Mouse (Mus musculus) small intestine, adult 2 months (tissue): ENCODE measurements at regions not wholly inside any gene's neighbourhood (a gene's known extent, or its start where the extent isn't known, plus 50 kb on each side); places are given as distances from the start of the nearest gene placed in this dataset.

ENCODE experiments used
- H3K27ac ChIP-seq: fragments of 200-500 bp; 2 replicates; pipeline ENCODE4 v1.5.1; 2012; ENCODE audit warnings: low read depth, low read length, control low read depth, inconsistent platforms; ENCODE audit not compliant: insufficient read depth
- H3K27me3 ChIP-seq: fragments of 200-500 bp; 2 replicates; pipeline ENCODE4 v1.6.1; 2012; ENCODE audit warnings: mild to moderate bottlenecking, moderate library complexity, low read length, inconsistent platforms; ENCODE audit not compliant: control insufficient read depth, insufficient read depth
- H3K36me3 ChIP-seq: fragments of 200-500 bp; 2 replicates; pipeline ENCODE4 v1.6.1; 2012; ENCODE audit warnings: mild to moderate bottlenecking, low read length, control low read depth, inconsistent platforms; ENCODE audit not compliant: control insufficient read depth, insufficient read depth
- H3K4me1 ChIP-seq: fragments of 200-500 bp; 2 replicates; pipeline ENCODE4 v1.6.1; 2012; ENCODE audit warnings: low read length, inconsistent platforms, mixed read lengths; ENCODE audit not compliant: control insufficient read depth, insufficient read depth, insufficient read length
- H3K4me3 ChIP-seq: fragments of 200-500 bp; 2 replicates; pipeline ENCODE4 v1.5.1; 2012; ENCODE audit warnings: low read depth, mild to moderate bottlenecking, control low read depth, inconsistent platforms, low read length, moderate library complexity
- CTCF ChIP-seq: fragments of 200-500 bp; IDR thresholded peaks from 2 replicates; pipeline ENCODE4 v1.5.1; 2012; ENCODE audit warnings: low read depth, mild to moderate bottlenecking, control low read depth, inconsistent platforms, low read length, moderate library complexity, mixed read lengths; ENCODE audit not compliant: insufficient replicate concordance, insufficient read length; ENCODE audit errors: extremely low read depth
- POLR2A ChIP-seq: fragments of 200-500 bp; IDR thresholded peaks from 2 replicates; pipeline ENCODE4 v1.6.1; 2012; ENCODE audit warnings: low read depth, mild to moderate bottlenecking, control low read depth, inconsistent platforms, low read length, moderate library complexity
- WGBS: fragments of 180-500 bp; shearing (Covaris S2); methylation state at CpG from one replicate; pipeline ENCODE4 v1.1.7; 2018; 5-methylcytosine and 5-hydroxymethylcytosine counted together

DNA sequence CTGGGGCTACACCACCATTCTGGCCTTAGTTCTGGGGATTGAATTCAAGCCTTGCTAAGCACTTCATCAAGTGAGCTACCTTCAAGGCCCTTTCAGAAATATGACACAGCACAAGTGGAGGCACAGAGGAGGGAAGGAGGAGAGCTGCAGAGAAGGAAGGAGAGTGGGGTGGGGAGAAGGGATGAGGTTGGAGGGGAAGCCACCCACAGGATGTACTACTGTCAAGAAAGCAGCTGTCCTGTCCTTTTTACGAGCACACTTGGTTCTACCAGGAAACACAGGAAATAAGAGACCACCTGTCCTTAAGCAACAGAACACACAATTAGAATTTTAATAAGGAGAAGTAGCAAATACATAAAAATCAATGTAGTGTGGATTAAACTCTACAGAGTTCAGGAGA lies 210.5 kb upstream of the Mkln1 start:
- TF ChIP-seq POLR2A: no peak
- no peak for TF ChIP-seq CTCF
- Histone ChIP-seq H3K27me3 (no peaks in the 10 kb centered on the region), H3K4me1 (peaks cover 14% of the 10 kb centered on the region; the same call in 1 of the 2 replicates), H3K27ac (no peak overlapping the region), H3K4me3 (no peak overlapping the region), H3K36me3 (no peaks in the 10 kb centered on the region)
- WGBS: 65% methylated on average over 1 of the region's 1 CpGs

DNA sequence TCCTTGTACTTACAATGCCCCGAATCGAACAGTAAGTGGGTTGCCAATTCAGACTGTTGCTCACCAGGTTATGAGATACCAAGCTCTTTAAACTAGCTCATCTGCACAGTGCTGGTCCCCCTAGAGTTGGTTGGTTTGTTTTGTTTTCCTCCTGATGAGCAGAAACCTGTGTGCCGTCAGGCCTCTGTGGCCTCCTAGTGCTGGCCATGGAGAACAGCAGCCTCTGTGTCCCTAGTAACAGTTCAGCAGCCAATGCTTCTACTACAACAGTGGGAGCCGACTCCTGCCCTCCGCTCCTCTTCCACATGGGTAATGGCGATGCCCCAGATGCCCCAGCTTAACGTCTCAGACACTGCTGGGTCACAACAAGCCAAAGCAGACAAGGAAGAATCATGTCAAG lies 209.5 kb upstream of the Mkln1 start:
- TF ChIP-seq POLR2A (no peak), CTCF (peak; percentile 64; the same call in 1 of the 2 replicates)
- Histone ChIP-seq H3K27ac (no peak overlapping the region), H3K4me3 (no peak overlapping the region), H3K36me3 (no peaks in the 10 kb centered on the region), H3K4me1 (peaks cover 14% of the 10 kb centered on the region; the same call in 1 of the 2 replicates), H3K27me3 (no peaks in the 10 kb centered on the region)
- 48% methylated on average over 7 of the region's 7 CpGs for WGBS

DNA sequence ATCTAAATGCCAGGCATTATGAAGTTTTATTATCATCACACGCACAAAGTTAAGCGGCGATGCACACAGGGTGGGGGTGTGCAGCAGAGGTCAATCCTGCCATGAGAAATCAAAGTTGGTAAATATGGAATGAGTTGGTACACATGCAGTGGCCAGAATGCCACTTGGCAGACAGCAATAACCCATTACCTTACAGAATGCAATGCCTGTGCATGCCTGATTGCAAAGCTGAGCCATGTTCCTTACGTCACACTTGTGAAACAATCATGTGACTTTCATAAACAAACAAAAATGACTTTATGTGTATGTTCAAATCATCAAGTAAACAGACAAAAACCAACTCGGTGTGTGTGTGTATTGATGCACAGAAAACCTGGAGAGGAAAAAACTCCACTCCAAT lies 208.5 kb upstream of the Mkln1 start:
- 31% methylated on average over 5 of the region's 5 CpGs for WGBS
- no peak overlapping the region for H3K4me3 ChIP-seq
- H3K27ac ChIP-seq: no peak overlapping the region
- peaks cover 14% of the 10 kb centered on the region; the same call in 1 of the 2 replicates for H3K4me1 ChIP-seq
- H3K36me3 ChIP-seq: no peaks in the 10 kb centered on the region
- no peaks in the 10 kb centered on the region for H3K27me3 ChIP-seq
- TF ChIP-seq POLR2A (no peak), CTCF (no peak)

DNA sequence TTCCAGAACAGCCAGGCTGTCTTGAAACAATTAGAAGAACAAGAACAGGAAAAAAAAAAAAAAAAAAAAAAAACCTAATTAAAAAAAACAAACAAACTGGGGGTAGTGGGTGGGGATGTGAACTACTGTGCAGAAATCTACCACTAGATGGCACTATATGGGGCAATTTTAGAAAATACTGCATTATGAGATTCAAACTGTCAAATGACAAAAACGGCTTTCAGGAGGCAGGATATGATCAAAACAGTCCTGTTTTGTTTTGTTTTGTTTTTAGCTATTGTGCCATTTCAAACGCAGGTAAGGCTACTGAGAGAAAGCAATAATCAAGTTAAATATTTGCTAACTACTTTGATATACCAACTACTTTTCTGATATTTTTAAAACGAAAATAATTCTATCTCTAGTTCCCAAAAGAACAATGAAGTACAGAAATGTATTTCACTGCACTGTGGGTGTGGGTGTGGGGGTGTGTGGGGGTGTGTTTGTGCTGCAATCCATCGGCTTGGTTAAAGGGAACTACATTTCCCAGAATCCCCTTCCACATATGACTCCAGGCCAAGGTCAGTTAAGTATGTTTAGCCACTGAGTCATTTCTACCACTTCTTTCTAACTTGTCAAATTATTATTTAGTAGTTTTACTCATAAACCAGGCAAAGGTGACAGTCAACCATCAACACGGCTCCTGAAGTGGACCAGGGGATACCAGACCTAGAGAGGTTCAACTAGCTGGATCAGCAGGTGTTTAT lies 207.7 kb upstream of the Mkln1 start:
- Histone ChIP-seq H3K4me3 (no peak overlapping the region), H3K4me1 (peaks cover 14% of the 10 kb centered on the region; the same call in 1 of the 2 replicates), H3K27ac (no peak overlapping the region), H3K27me3 (no peaks in the 10 kb centered on the region), H3K36me3 (no peaks in the 10 kb centered on the region)
- no peak for TF ChIP-seq POLR2A
- peak; percentile 23; the same call in 1 of the 2 replicates for TF ChIP-seq CTCF
- WGBS: 29% methylated on average over 5 of the region's 5 CpGs

DNA sequence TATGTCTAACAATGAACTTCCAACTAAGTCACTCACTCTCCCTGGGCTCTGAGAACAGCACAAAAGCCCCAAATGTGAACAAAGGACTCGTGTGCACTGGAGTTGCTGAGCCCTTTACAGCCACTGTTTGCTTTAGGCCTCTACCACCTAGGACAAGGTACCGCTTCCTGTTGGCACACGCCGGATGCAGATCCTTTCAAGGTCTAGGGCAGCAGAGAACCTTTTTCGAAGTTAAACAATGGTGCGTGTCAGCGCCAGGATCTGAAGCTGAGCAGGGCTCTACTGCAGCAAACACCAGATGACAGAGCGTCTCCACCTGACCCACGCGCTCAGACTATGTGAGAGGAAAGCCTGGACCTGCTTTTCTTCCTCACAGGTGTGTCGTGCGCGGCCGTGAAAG lies 207.0 kb upstream of the Mkln1 start:
- Histone ChIP-seq H3K27ac (no peak overlapping the region), H3K4me1 (peaks cover 12% of the 10 kb centered on the region; the same call in 1 of the 2 replicates), H3K27me3 (no peaks in the 10 kb centered on the region), H3K4me3 (no peak overlapping the region), H3K36me3 (no peaks in the 10 kb centered on the region)
- TF ChIP-seq CTCF (no peak), POLR2A (no peak)
- 51% methylated on average over 14 of the region's 14 CpGs for WGBS

DNA sequence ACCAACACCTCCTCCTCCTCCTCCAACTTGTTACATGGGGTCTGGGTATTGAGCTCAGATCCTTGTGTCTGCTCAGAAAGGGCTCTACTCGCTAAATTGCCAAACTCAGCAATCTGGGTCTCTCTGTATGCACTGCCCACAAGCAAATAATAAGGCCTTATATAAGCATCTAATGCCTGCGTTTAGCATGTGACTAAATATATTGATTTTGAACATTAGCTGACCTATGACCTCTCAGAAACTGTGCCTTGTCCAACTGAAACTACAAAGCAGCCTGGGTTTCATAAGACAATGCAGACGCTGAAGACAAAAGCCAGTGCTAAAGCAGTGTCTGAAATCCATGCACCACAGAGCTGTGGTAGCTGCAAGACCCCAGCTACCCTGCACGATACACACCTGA lies 206.3 kb upstream of the Mkln1 start:
- Histone ChIP-seq H3K4me1 (peaks cover 12% of the 10 kb centered on the region; the same call in 1 of the 2 replicates), H3K27ac (no peak overlapping the region), H3K36me3 (no peaks in the 10 kb centered on the region), H3K4me3 (no peak overlapping the region), H3K27me3 (no peaks in the 10 kb centered on the region)
- TF ChIP-seq POLR2A (no peak), CTCF (no peak)
- WGBS: 69% methylated on average over 4 of the region's 4 CpGs

DNA sequence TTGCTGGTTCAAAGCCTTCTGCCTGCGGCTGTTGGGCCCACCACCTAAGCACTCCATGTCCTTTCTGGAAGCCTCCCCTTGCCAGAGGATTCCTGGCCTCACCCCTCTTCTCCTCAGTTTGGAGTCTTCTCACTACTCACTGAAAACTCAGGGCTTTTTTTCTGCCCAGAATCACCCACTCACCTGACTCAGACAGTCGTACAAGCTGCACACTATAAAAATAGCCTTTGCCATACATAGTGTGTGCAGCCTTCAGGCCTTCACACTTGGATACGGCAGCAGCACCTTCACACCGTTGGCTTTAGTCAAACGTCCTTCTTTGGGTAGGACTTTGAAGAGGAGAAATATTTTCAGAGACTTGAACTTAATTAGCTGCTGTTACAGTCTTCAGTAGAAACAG lies 205.3 kb upstream of the Mkln1 start:
- H3K27ac ChIP-seq: no peak overlapping the region
- TF ChIP-seq POLR2A: no peak
- WGBS: 91% methylated on average over 5 of the region's 5 CpGs

More for the DNA sequence above, 205.3 kb upstream of the Mkln1 start:
- Histone ChIP-seq H3K27me3 (no peaks in the 10 kb centered on the region), H3K4me1 (peaks cover 11% of the 10 kb centered on the region; the same call in 1 of the 2 replicates), H3K4me3 (no peak overlapping the region), H3K36me3 (no peaks in the 10 kb centered on the region)
